Mouse (Mus musculus): ENCODE data around the gene Serping1. TPM values are rescaled to one million over a fixed set of nuclear protein-coding genes. Genes with fewer than 3 reads are reported as not detected.
"Not testable (repeated sequence)": the region's sequence is repeated elsewhere in the genome, so short reads cannot be mapped to it uniquely, and the experiment has no call there.

Gene Serping1
- polyA plus RNA-seq, 1 experiment: 40.5 TPM

DNA sequence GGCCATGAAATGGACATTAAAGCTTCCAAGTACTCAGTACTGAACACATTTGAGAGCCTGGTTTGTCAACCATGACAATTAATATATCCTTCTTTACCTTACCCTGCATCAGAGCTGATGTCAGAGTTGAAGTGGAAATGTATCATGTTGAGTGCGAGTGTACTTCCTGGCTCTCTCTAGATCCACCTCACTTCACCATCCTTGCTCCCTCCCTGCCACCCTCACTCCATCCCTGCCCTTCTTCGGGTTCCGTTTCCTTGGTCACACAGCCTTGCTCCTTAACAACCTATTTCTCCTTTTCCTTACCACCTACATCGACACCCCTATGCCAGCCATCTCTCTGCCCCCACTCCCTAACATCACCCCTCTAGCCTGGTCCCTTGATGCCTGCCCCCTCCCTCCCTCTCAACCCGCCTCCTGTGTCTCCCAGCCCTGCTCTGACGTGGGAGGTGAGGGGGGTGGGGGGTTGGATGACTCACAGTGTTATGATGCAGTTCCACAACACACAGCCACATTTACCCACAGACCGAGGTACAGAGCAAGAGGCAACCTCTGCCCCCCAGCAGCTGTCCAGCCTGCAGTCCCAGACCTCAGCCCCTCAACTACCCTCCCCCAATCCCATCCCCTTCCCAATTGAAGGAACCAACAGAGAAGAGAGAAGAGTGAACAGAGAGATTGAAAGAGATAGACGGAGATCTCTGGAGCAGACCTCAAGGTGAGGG is 41.5 kb downstream of the Serping1 start, which contains the start of gene Ypel4:
Gene Ypel4, plus strand, starts transcription at position 480 of the 722 bp plus-strand sequence.
- Histone ChIP-seq H3K27ac (ENCODE audit: control insufficient read depth, insufficient read depth, low read depth, low read length) (no peak within 1 kb of the TSS), H3K4me1 (ENCODE audit: control insufficient read depth, insufficient read depth, low read length) (peaks cover 18% of the 10 kb centered on the region), H3K27me3 (ENCODE audit: control insufficient read depth, insufficient read depth, low read length) (no peaks in the 10 kb centered on the region), H3K36me3 (ENCODE audit: control insufficient read depth, insufficient read depth, low read length) (no peaks in the 10 kb centered on the region), H3K4me3 (ENCODE audit: control insufficient read depth, low read depth, low read length) (peak within 1 kb of the TSS; percentile 46)
- TF ChIP-seq POLR2A (IDR thresholded peaks at IDR 0.05; ENCODE audit: control insufficient read depth, low read depth, low read length) (no peak; the same call in 1 of the 2 replicates), CTCF (IDR thresholded peaks at IDR 0.05; ENCODE audit: control insufficient read depth, insufficient read depth, insufficient replicate concordance, low read depth, low read length) (no peak)

DNA sequence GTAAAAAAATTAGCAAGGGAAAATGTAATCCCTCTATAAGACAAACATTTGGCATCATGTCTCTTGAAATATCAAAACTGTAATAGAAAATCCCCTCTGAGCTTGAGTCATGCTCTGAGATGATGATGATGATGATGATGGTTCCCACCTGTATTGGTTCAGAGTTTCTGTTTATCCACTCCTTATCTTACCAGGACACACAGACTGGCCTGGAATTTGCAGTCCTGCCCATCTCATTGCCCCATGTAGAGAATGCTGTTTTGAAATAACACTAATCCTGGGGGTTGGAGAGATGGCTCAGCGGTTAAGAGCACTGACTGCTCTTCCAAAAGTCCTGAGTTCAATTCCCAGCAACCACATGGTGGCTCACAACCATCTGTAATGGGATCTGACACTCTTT is 42.9 kb downstream of the Serping1 start:
- Histone ChIP-seq H3K4me1 (ENCODE audit: control insufficient read depth, insufficient read depth, low read length) (peaks cover 14% of the 10 kb centered on the region), H3K4me3 (ENCODE audit: control insufficient read depth, low read depth, low read length) (no peak overlapping the region), H3K36me3 (ENCODE audit: control insufficient read depth, insufficient read depth, low read length) (no peaks in the 10 kb centered on the region), H3K27me3 (ENCODE audit: control insufficient read depth, insufficient read depth, low read length) (no peaks in the 10 kb centered on the region), H3K27ac (ENCODE audit: control insufficient read depth, insufficient read depth, low read depth, low read length) (no peak overlapping the region)
- no peak for TF ChIP-seq POLR2A (IDR thresholded peaks at IDR 0.05; ENCODE audit: control insufficient read depth, low read depth, low read length)
- TF ChIP-seq CTCF (IDR thresholded peaks at IDR 0.05; ENCODE audit: control insufficient read depth, insufficient read depth, insufficient replicate concordance, low read depth, low read length): no peak

DNA sequence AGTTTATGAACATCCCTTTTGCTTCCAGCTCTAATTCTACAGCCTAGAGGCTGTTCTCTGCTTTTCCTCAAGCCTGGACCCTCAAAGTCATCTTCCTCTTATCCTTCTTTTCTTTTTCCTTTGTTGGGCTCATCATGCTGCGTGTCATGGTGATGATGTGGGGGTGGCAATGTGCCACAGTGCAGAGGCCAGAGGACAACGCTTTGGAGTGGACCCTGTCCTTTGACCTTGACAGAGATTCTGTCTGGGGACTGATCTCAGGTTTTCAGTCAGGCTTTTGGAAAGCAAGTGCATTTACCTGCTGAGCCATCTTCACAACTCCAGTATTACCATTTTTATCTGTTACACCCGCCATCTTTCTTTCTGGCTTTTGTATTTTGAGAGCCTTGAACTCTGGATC is 44.0 kb downstream of the Serping1 start:
- H3K27ac ChIP-seq (ENCODE audit: control insufficient read depth, insufficient read depth, low read depth, low read length): no peak overlapping the region
- no peaks in the 10 kb centered on the region for H3K27me3 ChIP-seq (ENCODE audit: control insufficient read depth, insufficient read depth, low read length)
- no peak overlapping the region for H3K4me3 ChIP-seq (ENCODE audit: control insufficient read depth, low read depth, low read length)
- peaks cover 10% of the 10 kb centered on the region for H3K4me1 ChIP-seq (ENCODE audit: control insufficient read depth, insufficient read depth, low read length)
- H3K36me3 ChIP-seq (ENCODE audit: control insufficient read depth, insufficient read depth, low read length): no peaks in the 10 kb centered on the region
- TF ChIP-seq CTCF (IDR thresholded peaks at IDR 0.05; ENCODE audit: control insufficient read depth, insufficient read depth, insufficient replicate concordance, low read depth, low read length) (no peak), POLR2A (IDR thresholded peaks at IDR 0.05; ENCODE audit: control insufficient read depth, low read depth, low read length) (no peak)

DNA sequence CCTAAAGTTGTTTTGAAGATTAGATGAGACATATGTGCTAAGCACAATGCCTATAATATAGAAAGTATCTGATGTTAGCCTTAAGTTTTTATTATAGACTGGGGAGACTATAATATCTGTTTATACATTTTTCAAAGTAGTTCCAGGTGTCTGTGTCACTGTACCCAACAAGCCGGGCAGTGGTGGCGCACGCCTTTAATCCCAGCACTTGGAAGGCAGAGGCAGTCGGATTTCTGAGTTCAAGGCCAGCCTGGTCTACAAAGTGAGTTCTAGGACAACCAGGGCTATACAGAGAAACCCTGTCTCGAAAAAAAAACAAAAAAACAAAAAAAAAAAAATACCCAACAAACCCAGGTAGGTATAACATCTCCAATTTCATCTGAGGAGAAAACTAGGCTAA is 47.1 kb downstream of the Serping1 start:
- not testable (repeated sequence) for H3K36me3 ChIP-seq (ENCODE audit: control insufficient read depth, insufficient read depth, low read length); H3K4me1 ChIP-seq (ENCODE audit: control insufficient read depth, insufficient read depth, low read length); H3K4me3 ChIP-seq (ENCODE audit: control insufficient read depth, low read depth, low read length); H3K27ac ChIP-seq (ENCODE audit: control insufficient read depth, insufficient read depth, low read depth, low read length); H3K27me3 ChIP-seq (ENCODE audit: control insufficient read depth, insufficient read depth, low read length)

DNA sequence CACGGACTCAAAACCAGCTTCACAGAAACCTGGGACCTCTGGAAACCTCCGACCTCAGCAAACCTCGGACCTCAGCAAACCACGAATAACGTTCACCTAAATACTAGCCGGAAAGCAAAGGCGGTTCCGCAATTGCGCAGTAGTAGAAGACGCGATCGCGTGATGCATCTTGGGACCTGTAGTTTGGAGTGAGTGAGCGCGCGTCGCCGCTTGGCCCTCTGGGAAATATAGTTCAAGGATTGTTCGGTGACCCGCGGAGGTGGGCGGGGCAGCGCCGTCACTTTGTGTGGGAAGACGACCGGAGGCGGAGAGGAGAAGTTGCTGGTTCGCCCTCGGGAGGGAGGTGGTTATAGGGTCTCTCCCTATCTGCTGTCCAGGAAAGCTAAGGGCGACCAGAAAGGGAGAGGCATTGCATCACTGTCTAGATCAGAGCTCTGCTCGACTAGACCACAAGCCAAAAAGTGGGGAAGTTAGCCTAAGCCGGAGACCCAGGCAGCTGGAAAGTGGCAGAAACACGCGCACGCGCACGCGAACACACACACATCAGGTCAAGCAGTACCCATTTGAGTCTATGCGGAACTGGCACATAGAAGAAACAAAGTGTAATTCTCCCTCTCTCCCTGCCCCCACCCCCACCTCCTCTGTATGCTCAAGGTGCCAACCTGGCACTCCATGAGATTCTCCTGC is 47.9 kb downstream of the Serping1 start, which contains the start of gene Clp1:
Gene Clp1, minus strand, starts transcription at position 179 of the 687 bp plus-strand sequence.
- Histone ChIP-seq H3K4me1 (ENCODE audit: control insufficient read depth, insufficient read depth, low read length) (no peaks in the 10 kb centered on the region), H3K4me3 (ENCODE audit: control insufficient read depth, low read depth, low read length) (peak within 1 kb of the TSS; percentile 85), H3K27me3 (ENCODE audit: control insufficient read depth, insufficient read depth, low read length) (no peaks in the 10 kb centered on the region), H3K27ac (ENCODE audit: control insufficient read depth, insufficient read depth, low read depth, low read length) (peak within 1 kb of the TSS; percentile 94), H3K36me3 (ENCODE audit: control insufficient read depth, insufficient read depth, low read length) (peaks cover 3% of the 10 kb centered on the region; the same call in 1 of the 2 replicates)
- TF ChIP-seq CTCF (IDR thresholded peaks at IDR 0.05; ENCODE audit: control insufficient read depth, insufficient read depth, insufficient replicate concordance, low read depth, low read length): no peak
- TF ChIP-seq POLR2A (IDR thresholded peaks at IDR 0.05; ENCODE audit: control insufficient read depth, low read depth, low read length): peak; percentile 99

DNA sequence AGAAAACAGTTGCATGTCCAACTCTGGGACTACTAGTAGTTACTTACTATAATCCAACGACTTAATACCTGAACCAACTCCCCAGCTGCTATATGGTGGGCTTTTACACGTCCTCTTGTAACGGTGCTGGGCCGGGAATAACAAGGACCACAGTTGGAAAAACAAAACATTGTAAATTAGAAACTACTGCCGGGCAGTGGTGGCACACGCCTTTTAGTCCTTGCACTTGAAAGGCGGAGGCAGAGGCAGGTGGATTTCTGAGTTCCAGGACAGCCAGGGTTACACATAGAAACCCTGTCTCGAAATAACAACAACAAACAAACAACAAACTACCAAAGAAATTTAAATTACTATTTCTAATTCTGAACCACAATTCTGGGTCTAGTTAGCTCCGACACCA is 48.5 kb downstream of the Serping1 start:
- Histone ChIP-seq H3K27ac (ENCODE audit: control insufficient read depth, insufficient read depth, low read depth, low read length) (peak overlapping the region; percentile 67; the same call in 1 of the 2 replicates), H3K27me3 (ENCODE audit: control insufficient read depth, insufficient read depth, low read length) (no peaks in the 10 kb centered on the region)
- TF ChIP-seq POLR2A (IDR thresholded peaks at IDR 0.05; ENCODE audit: control insufficient read depth, low read depth, low read length) (no peak), CTCF (IDR thresholded peaks at IDR 0.05; ENCODE audit: control insufficient read depth, insufficient read depth, insufficient replicate concordance, low read depth, low read length) (no peak)

DNA sequence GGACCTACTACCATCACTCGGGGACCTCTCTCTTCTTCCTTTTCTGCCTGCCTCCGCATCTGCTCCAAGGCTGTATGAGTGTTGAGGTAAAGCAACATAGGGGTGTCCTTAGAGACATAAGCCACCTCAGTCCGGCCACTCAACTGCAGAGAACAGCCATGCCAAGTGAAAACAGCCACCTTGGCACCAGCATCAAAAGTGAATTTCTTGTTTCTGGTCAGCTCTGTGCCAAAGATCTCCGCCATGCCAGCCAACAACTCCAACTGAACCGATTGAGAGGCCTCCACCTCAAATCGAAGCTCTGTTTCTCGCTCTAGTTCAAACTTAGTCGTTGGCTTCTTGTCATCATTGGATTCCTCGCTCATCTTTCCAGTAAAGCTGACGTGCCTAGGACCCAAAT is 49.5 kb downstream of the Serping1 start:
- Histone ChIP-seq H3K4me1 (ENCODE audit: control insufficient read depth, insufficient read depth, low read length) (no peaks in the 10 kb centered on the region), H3K27ac (ENCODE audit: control insufficient read depth, insufficient read depth, low read depth, low read length) (peak overlapping the region; percentile 40; the same call in 1 of the 2 replicates), H3K36me3 (ENCODE audit: control insufficient read depth, insufficient read depth, low read length) (peaks cover 3% of the 10 kb centered on the region; the same call in 1 of the 2 replicates), H3K4me3 (ENCODE audit: control insufficient read depth, low read depth, low read length) (peak overlapping the region; percentile 85), H3K27me3 (ENCODE audit: control insufficient read depth, insufficient read depth, low read length) (no peaks in the 10 kb centered on the region)
- TF ChIP-seq CTCF (IDR thresholded peaks at IDR 0.05; ENCODE audit: control insufficient read depth, insufficient read depth, insufficient replicate concordance, low read depth, low read length): no peak

More for the DNA sequence above, 48.5 kb downstream of the Serping1 start:
- peak overlapping the region; percentile 85 for H3K4me3 ChIP-seq (ENCODE audit: control insufficient read depth, low read depth, low read length)
- H3K36me3 ChIP-seq (ENCODE audit: control insufficient read depth, insufficient read depth, low read length): peaks cover 3% of the 10 kb centered on the region; the same call in 1 of the 2 replicates
- H3K4me1 ChIP-seq (ENCODE audit: control insufficient read depth, insufficient read depth, low read length): no peaks in the 10 kb centered on the region
